Mouse (Mus musculus) limb, embryonic 10.5 days (tissue): ENCODE data around the gene Tox2. TPM values are rescaled to one million over a fixed set of nuclear protein-coding genes. Genes with fewer than 3 reads are reported as not detected.

Experiments
- DNase-seq: peaks from one replicate; pipeline ENCODE4 v3.0.0-alpha.2; 2017; ENCODE audit warnings: low spot score
- H3K27ac ChIP-seq: fragments of 300-500 bp; sonication (generic); 2 replicates; pipeline ENCODE4 v1.5.1; 2016; ENCODE audit warnings: mild to moderate bottlenecking
- H3K27me3 ChIP-seq: fragments of 300-500 bp; sonication (generic); 2 replicates; pipeline ENCODE4 v1.6.1; 2016; ENCODE audit warnings: low read depth, mild to moderate bottlenecking; ENCODE audit not compliant: poor library complexity, severe bottlenecking
- H3K36me3 ChIP-seq: fragments of 300-500 bp; sonication (generic); 2 replicates; pipeline ENCODE4 v1.6.1; 2016; ENCODE audit warnings: mild to moderate bottlenecking, moderate library complexity
- H3K4me1 ChIP-seq: fragments of 300-500 bp; sonication (generic); 2 replicates; pipeline ENCODE4 v1.6.1; 2016
- H3K4me3 ChIP-seq: fragments of 300-500 bp; sonication (generic); 2 replicates; pipeline ENCODE4 v1.5.1; 2016; ENCODE audit warnings: mild to moderate bottlenecking, moderate library complexity
- H3K9me3 ChIP-seq: fragments of 300-500 bp; sonication (generic); replicated peaks from 2 replicates; pipeline ENCODE4 v1.6.1; 2016; ENCODE audit warnings: mild to moderate bottlenecking
- WGBS: fragments of 180-500 bp; shearing (Covaris S2); methylation state at CpG from one replicate; pipeline ENCODE4 v1.1.7; 2016; 5-methylcytosine and 5-hydroxymethylcytosine counted together
- polyA plus RNA-seq: library from polyadenylated mRNA; unstranded; fragments of >200 nt; fragmentation: Nextera tagmentation; extraction: Ambion mirVana; gene quantifications from 2 replicates; pipeline ENCODE4 v1.2.1, GENCODE M21; 2016

Gene Tox2
- polyA plus RNA-seq, 1 experiment from 2014 or later = 1.8 TPM

DNA sequence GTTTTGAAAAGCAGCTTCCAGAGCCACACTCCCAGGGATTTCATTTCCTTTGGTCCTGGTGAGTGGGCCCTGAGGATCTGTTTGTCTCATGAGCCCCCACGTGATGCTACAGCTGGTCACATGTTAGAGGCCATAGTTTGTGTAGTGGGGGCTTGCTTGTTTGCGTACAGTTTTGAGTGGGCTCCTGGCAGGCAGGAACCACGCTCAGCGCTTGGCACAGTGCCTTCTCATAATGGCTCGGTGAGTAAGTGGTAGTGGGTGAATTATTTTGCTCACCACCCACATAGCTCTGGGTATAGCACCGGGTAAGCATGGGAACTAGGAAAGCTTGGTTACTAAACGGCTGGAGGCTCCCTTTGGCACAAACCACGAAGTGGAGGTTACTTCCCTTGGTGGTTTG lies 6.2 kb downstream of the Tox2 start:
- Histone ChIP-seq H3K4me3 (no peak overlapping the region), H3K9me3 (no peaks in the 10 kb centered on the region; the same call in 1 of the 2 replicates), H3K4me1 (peaks cover 12% of the 10 kb centered on the region), H3K27me3 (peaks cover 58% of the 10 kb centered on the region), H3K27ac (no peak overlapping the region), H3K36me3 (no peaks in the 10 kb centered on the region)
- 88% methylated on average over 8 of the region's 8 CpGs for WGBS
- no peak for DNase-seq

DNA sequence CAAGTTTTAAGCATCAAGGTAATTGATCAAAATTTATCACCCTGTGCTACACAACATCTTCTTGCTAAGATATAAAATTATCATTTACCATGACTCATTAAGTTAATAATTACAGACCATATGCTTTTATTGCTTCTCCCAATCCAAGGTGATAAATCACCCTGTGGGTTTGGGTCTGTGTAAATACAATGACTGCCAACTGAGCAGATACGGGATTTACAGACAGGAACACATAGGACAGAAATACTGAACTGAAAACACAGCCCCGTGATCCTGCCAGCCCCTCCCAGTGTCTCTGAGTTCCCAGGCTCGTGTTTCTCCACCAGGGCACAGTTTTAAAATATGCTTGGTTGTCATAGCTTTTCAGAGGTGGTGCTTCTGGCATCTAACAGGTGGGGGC lies 10.2 kb downstream of the Tox2 start:
- Histone ChIP-seq H3K36me3 (no peaks in the 10 kb centered on the region), H3K27me3 (peaks cover 41% of the 10 kb centered on the region), H3K4me3 (no peak overlapping the region), H3K9me3 (no peaks in the 10 kb centered on the region), H3K27ac (no peak overlapping the region), H3K4me1 (no peaks in the 10 kb centered on the region)
- WGBS = 64% methylated on average over 3 of the region's 3 CpGs
- no peak for DNase-seq

DNA sequence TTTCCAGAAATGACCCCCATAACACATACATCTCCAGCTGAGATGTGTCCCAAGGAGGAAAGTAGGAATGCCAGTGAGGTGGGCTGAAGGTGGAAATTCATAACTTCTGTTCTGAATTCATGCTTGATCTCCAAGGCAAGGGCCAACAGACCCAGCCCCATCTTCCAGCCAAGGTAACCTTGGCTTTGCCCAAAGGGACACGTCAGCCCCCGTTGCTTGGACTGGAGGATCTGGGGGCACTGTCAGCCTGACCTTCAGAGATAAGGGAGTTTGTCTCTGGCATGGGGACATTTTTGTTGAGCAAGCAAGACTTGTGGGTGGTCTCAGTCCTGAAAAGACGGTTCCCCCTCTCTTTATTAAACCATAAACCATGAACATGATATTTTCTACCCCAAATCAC lies 15.2 kb downstream of the Tox2 start:
- 82% methylated on average over 3 of the region's 3 CpGs for WGBS

DNA sequence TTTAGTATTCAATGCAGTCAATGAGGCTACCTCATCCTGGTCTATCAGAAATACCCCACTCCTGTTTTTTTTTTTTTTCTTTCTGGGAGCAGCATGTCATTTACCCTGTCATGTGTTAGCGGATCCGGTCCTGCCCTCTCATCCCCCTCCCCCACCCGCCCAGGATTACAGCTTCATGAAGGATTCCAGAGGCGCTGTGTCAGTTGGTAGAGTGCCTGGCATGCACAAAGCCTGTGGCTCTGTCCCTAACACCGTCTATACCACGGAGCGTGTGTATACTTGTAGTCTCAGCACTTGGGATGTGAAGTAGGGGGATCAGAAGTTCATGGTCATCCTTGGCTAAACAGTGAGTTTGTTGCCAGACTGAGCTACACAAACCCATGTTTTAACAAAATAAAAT lies 15.6 kb downstream of the Tox2 start:
- no peak for DNase-seq
- no peaks in the 10 kb centered on the region for H3K4me1 ChIP-seq
- WGBS = 73% methylated on average over 7 of the region's 7 CpGs

More for the DNA sequence above, 15.2 kb downstream of the Tox2 start:
- no peak overlapping the region for H3K27ac ChIP-seq
- H3K9me3 ChIP-seq = no peaks in the 10 kb centered on the region
- peaks cover 35% of the 10 kb centered on the region for H3K27me3 ChIP-seq
- no peak for DNase-seq
- no peak overlapping the region for H3K4me3 ChIP-seq
- no peaks in the 10 kb centered on the region for H3K4me1 ChIP-seq
- no peaks in the 10 kb centered on the region for H3K36me3 ChIP-seq

DNA sequence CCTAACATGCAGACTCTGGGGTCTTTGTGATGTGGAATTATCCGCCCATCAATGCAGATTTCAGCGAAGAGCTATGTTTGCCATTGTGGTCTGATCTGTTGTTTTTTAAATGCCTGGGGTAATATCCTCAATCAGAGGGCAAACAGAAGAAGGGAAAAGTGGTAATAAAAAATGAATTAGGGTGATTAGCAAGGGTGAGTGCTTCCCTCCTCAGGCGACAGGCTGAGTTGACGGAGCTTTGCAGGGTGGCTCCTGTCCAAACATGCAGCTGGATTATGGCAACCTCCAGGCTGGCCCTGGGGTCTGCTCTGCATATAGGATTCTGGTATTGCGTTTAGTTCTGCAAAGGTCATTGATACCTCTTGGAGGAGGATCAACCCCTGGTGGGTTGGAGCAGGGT lies 16.5 kb downstream of the Tox2 start:
- H3K27ac ChIP-seq = no peak overlapping the region
- DNase-seq = no peak
- H3K4me3 ChIP-seq = no peak overlapping the region
- H3K36me3 ChIP-seq = no peaks in the 10 kb centered on the region
- 69% methylated on average over 5 of the region's 5 CpGs for WGBS
- H3K27me3 ChIP-seq = peaks cover 27% of the 10 kb centered on the region
- no peaks in the 10 kb centered on the region for H3K9me3 ChIP-seq
- H3K4me1 ChIP-seq = no peaks in the 10 kb centered on the region

More for the DNA sequence above, 15.6 kb downstream of the Tox2 start:
- Histone ChIP-seq H3K36me3 (no peaks in the 10 kb centered on the region), H3K4me3 (no peak overlapping the region), H3K9me3 (no peaks in the 10 kb centered on the region), H3K27me3 (peaks cover 30% of the 10 kb centered on the region), H3K27ac (no peak overlapping the region)

DNA sequence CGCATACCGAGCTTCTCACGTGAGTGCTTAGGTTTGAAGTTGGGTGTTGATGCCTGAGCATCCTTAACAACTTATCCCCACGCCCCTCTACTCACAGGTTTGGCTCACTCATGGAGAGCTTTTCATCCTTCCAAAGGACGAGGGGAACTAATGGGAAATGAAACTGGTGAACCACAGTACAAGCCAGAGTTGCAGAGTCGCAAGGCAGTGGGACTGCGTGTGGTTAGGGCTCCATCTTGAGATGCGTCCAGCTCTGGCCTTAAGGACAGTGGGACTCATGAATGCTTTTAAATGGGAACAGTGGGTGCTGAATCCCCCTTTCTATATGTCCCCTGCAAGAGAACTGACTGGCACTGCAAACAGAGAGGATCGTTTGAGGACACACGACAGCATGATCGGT lies 17.8 kb downstream of the Tox2 start:
- no peaks in the 10 kb centered on the region for H3K4me1 ChIP-seq
- DNase-seq = no peak
- peaks cover 22% of the 10 kb centered on the region for H3K27me3 ChIP-seq
- 93% methylated on average over 11 of the region's 11 CpGs for WGBS
- no peak overlapping the region for H3K4me3 ChIP-seq
- no peaks in the 10 kb centered on the region for H3K9me3 ChIP-seq
- no peak overlapping the region for H3K27ac ChIP-seq
- H3K36me3 ChIP-seq = no peaks in the 10 kb centered on the region

DNA sequence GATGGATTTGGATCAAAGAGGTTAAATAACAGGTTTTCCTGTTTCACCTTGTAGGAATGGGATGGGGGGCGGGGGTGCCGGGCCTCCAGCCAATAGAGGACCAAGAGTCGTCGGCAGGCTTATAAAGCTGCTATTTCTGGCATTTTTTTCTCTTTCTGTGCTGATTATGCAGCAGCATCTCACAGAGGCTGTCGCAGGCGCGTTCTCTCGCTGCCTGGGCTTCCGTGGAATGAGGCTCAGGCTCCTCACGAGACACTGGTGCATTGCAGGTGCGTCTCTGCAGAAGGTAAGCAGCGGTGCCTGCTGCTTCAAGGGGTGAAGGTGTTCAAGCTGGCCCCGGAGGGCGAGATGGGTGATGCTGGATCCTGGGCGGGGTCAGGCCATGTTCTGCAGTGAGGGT lies 22.4 kb downstream of the Tox2 start:
- H3K4me3 ChIP-seq = no peak overlapping the region
- H3K27ac ChIP-seq = no peak overlapping the region
- DNase-seq = no peak
- H3K4me1 ChIP-seq = no peaks in the 10 kb centered on the region
- 85% methylated on average over 15 of the region's 15 CpGs for WGBS
- H3K9me3 ChIP-seq = no peaks in the 10 kb centered on the region
- no peaks in the 10 kb centered on the region for H3K36me3 ChIP-seq
- peaks cover 19% of the 10 kb centered on the region; the same call in 1 of the 2 replicates for H3K27me3 ChIP-seq

DNA sequence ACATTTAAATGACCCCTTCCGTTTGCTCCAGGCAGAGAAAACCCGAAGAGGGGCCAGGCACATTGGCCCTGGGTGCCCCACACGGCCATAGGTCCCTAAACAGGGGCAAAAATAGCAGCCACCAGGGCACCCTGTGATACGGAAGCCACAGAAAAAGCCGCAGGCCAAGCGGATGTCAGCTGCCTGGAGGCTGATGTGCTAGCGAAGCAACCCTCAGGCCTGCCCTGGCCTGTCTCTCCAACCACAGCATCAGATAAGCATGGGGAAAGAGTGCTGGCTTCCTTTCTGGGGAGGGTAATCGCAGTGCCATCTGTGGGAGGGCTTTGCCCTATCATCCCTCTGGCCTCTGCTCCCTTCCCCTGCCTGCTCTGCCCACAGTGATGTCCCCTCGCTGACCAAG lies 26.1 kb downstream of the Tox2 start:
- H3K9me3 ChIP-seq = no peaks in the 10 kb centered on the region
- no peak for DNase-seq
- H3K27ac ChIP-seq = no peak overlapping the region
- H3K4me1 ChIP-seq = peaks cover 3% of the 10 kb centered on the region; the same call in 1 of the 2 replicates
- 76% methylated on average over 9 of the region's 9 CpGs for WGBS
- H3K27me3 ChIP-seq = peaks cover 13% of the 10 kb centered on the region; the same call in 1 of the 2 replicates
- H3K4me3 ChIP-seq = no peak overlapping the region
- H3K36me3 ChIP-seq = no peaks in the 10 kb centered on the region

DNA sequence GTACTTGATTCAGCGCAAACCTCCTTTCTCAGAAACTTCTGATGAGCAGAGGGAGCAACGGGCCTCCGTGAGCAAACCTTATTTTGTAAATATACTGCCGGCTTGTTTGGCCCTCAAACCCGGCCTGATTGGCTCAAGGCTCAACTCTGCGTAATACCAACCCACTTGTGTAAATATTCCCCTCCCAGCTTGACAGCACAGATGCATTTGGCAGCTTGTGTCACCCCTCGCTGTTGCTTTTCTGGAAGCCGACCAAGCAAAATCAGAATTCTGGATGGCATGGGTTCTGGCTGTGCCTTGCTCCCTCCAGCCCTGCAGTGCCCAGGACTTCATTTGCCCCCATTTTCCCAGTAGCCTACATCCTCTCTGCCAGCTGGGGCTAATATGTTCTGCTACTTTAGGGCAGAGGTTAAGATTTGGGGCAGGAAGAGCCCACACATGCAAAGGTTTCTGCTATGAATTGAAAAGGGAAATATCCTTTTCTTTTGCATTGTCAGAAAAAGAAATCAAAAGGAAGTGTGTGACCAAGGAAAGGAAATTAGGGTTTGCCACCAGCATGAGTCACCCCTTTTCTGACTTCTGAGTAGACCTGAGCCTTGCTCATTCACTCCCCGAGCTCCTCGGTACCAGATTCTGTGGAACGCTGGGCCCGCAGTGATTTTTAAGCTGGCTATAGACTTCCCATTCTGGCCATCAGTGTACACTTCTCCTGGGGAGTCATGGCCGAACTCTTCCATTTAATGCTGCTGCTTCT lies 29.0 kb downstream of the Tox2 start:
- Histone ChIP-seq H3K9me3 (no peaks in the 10 kb centered on the region), H3K27ac (no peak overlapping the region), H3K4me3 (no peak overlapping the region), H3K4me1 (peaks cover 3% of the 10 kb centered on the region; the same call in 1 of the 2 replicates), H3K27me3 (peaks cover 23% of the 10 kb centered on the region; the same call in 1 of the 2 replicates), H3K36me3 (no peaks in the 10 kb centered on the region)
- WGBS = 82% methylated on average over 13 of the region's 13 CpGs
- no peak for DNase-seq

DNA sequence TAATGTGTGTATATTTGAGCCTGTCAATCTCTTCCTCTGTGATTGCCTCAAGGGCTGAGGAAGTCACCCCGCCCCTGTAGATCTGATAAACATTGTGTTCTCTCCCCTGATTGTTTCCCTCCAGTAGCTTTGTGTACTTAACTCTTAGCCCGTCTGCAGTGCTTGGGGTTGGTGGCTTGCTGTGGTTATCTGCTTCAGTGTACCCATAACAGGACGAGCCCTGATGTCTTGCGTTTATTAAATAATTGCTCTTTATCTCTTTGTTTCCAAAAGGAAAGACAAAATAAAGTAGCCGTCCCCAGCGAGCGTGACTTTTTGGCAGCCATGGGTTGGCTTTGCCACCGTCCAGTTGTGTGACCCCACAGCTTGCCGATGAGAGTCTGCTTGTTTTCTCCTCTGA lies 30.7 kb downstream of the Tox2 start:
- no peak for DNase-seq
- Histone ChIP-seq H3K36me3 (no peaks in the 10 kb centered on the region), H3K4me3 (no peak overlapping the region), H3K9me3 (no peaks in the 10 kb centered on the region), H3K27ac (no peak overlapping the region), H3K4me1 (peaks cover 13% of the 10 kb centered on the region), H3K27me3 (peaks cover 20% of the 10 kb centered on the region; the same call in 1 of the 2 replicates)
- 86% methylated on average over 9 of the region's 9 CpGs for WGBS

DNA sequence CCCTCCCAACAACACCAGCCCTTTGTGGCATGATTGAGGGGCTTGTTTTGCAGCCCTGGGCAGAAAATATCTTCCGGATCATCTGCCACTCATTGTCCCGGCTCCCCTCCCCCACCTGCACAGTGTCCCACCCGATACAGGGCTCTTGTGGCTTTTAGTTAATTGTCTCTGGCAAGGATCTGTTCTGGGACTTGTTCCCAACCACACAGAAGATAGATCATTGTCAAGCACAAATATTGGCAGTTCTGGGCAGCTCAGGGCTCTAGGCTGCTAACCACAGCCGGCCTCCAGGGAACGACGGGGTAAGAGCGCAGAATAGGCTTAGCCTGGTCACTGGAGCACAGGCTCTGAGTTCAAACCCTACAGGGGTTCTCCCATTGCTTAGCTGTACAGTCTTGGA lies 33.1 kb downstream of the Tox2 start:
- WGBS = 71% methylated on average over 7 of the region's 7 CpGs
- H3K4me1 ChIP-seq = peaks cover 13% of the 10 kb centered on the region
- no peak for DNase-seq

DNA sequence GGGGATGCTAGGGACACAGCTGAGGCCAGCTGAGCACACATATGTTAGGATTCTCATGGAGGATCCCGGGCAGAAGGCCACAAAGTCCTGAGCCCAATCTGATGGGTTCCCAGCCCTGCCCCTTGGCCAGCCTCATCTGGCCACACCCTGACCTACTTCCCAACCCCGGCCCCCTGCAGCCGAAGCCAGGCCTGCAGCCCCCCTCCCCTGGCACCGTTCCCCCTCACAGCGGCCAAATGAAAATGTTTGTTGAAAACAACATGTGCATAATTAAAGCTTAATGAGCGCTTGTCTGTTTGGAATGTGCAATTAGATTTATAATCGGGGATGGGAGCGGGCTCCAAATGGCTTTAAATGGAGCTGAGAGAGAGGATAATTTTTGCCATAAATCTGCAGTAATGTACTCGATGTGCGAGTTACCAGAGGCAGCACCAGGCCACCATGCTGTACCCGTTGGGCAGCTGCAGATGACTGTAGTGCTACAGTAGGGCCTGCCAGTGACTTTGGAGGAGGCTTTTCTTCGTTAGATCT lies 35.1 kb downstream of the Tox2 start:
- Histone ChIP-seq H3K36me3 (no peaks in the 10 kb centered on the region), H3K4me3 (no peak overlapping the region), H3K27ac (no peak overlapping the region), H3K4me1 (peaks cover 15% of the 10 kb centered on the region), H3K9me3 (no peaks in the 10 kb centered on the region), H3K27me3 (peaks cover 13% of the 10 kb centered on the region; the same call in 1 of the 2 replicates)
- 60% methylated on average over 12 of the region's 12 CpGs for WGBS
- no peak for DNase-seq

More for the DNA sequence above, 33.1 kb downstream of the Tox2 start:
- H3K9me3 ChIP-seq = no peaks in the 10 kb centered on the region
- H3K27me3 ChIP-seq = peaks cover 17% of the 10 kb centered on the region; the same call in 1 of the 2 replicates
- no peak overlapping the region for H3K27ac ChIP-seq
- no peak overlapping the region for H3K4me3 ChIP-seq
- H3K36me3 ChIP-seq = no peaks in the 10 kb centered on the region

DNA sequence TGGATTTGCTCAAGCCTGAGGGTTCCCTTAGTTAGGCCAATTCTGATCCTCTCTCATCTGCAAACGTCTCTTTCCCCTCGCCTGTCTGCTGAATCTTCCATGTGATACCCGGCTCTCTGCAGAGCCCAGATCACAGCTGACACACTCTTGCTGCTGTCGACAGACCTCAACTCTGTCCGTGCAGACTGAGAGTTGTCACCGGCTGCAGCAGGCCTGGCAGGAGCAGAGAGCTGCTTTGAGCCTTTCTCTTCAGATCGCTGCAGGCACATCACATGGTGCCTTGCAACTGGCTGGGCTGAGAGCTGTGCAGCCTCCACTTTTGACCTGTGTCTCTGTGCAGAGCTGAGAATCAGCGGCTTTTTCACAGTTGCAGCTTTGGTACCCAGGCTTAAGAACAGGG lies 37.0 kb downstream of the Tox2 start:
- no peak overlapping the region for H3K4me3 ChIP-seq
- no peak overlapping the region for H3K27ac ChIP-seq

More for the DNA sequence above, 37.0 kb downstream of the Tox2 start:
- no peaks in the 10 kb centered on the region for H3K9me3 ChIP-seq
- peaks cover 12% of the 10 kb centered on the region; the same call in 1 of the 2 replicates for H3K27me3 ChIP-seq
- peaks cover 15% of the 10 kb centered on the region for H3K4me1 ChIP-seq
- no peaks in the 10 kb centered on the region for H3K36me3 ChIP-seq
- WGBS = 67% methylated on average over 8 of the region's 8 CpGs
- no peak for DNase-seq
